Mouse (Mus musculus): ENCODE results near the gene Med13l. TPM values are rescaled to one million over a fixed set of nuclear protein-coding genes. Genes with fewer than 3 reads are reported as not detected.

The Med13l gene
- polyA plus RNA-seq, 1 experiment: 42.8 TPM

DNA sequence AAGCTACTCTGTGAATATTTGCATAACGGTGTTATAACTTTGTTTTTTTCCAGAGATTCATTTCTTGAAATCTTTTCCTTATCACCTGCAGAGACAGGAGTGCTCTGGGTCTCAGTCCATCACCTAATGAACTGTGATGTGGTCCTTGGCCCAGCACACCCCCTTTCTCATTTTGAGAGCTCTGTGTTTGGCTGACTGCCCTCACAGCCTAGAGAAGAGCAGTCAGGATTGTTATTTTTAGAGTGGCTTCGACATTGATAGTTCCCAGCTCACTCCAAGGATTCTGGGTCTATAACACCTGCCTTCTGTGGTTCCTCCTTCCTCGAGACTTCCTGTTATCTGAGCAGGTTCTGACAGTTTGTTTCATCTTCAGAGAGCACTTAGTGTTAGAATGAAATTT, 113.8 kb downstream of the Med13l start:
- Histone ChIP-seq H3K27ac (ENCODE audit: control insufficient read depth, insufficient read depth, low read length) (no peak overlapping the region), H3K36me3 (ENCODE audit: control insufficient read depth, insufficient read depth, low read length) (no peaks in the 10 kb centered on the region), H3K4me3 (ENCODE audit: control insufficient read depth, insufficient read depth, low read length) (no peak overlapping the region), H3K4me1 (replicated peaks; ENCODE audit: control insufficient read depth, insufficient read depth, low read length) (peaks cover 45% of the 10 kb centered on the region), H3K27me3 (ENCODE audit: control insufficient read depth, insufficient read depth, low read length) (no peaks in the 10 kb centered on the region)
- WGBS: 30% methylated on average over 3 of the region's 3 CpGs
- no peak for DNase-seq
- no peak for TF ChIP-seq CTCF (IDR thresholded peaks at IDR 0.05; ENCODE audit: borderline replicate concordance, control insufficient read depth, extremely low read depth, insufficient read depth, low read length, poor library complexity)
- no peak for TF ChIP-seq POLR2A (IDR thresholded peaks at IDR 0.05; ENCODE audit: control insufficient read depth, extremely low read depth, insufficient read depth, low read length, poor library complexity)

GRCm38 (mm10) chr5:118675697-118676096, 115.2 kb downstream of the Med13l start:
- TF ChIP-seq CTCF (IDR thresholded peaks at IDR 0.05; ENCODE audit: borderline replicate concordance, control insufficient read depth, extremely low read depth, insufficient read depth, low read length, poor library complexity) (no peak), POLR2A (IDR thresholded peaks at IDR 0.05; ENCODE audit: control insufficient read depth, extremely low read depth, insufficient read depth, low read length, poor library complexity) (no peak)
- no peaks in the 10 kb centered on the region for H3K27me3 ChIP-seq (ENCODE audit: control insufficient read depth, insufficient read depth, low read length)
- DNase-seq: no peak
- no peak overlapping the region for H3K4me3 ChIP-seq (ENCODE audit: control insufficient read depth, insufficient read depth, low read length)
- peaks cover under 1% of the 10 kb centered on the region; the same call in 1 of the 2 replicates for H3K36me3 ChIP-seq (ENCODE audit: control insufficient read depth, insufficient read depth, low read length)
- WGBS: 92% methylated on average over 3 of the region's 3 CpGs
- H3K4me1 ChIP-seq (replicated peaks; ENCODE audit: control insufficient read depth, insufficient read depth, low read length): peaks cover 47% of the 10 kb centered on the region
- no peak overlapping the region for H3K27ac ChIP-seq (ENCODE audit: control insufficient read depth, insufficient read depth, low read length)

- Histone ChIP-seq H3K36me3 (ENCODE audit: control insufficient read depth, insufficient read depth, low read length) (peaks cover 4% of the 10 kb centered on the region; the same call in 1 of the 2 replicates), H3K4me3 (ENCODE audit: control insufficient read depth, insufficient read depth, low read length) (no peak overlapping the region), H3K27me3 (ENCODE audit: control insufficient read depth, insufficient read depth, low read length) (no peaks in the 10 kb centered on the region), H3K27ac (ENCODE audit: control insufficient read depth, insufficient read depth, low read length) (0 out of 2 replicates have a peak overlapping the region, but pooled peaks have one; percentile 3), H3K4me1 (replicated peaks; ENCODE audit: control insufficient read depth, insufficient read depth, low read length) (peaks cover 47% of the 10 kb centered on the region)
- WGBS: 66% methylated on average over 8 of the region's 8 CpGs
- TF ChIP-seq POLR2A (IDR thresholded peaks at IDR 0.05; ENCODE audit: control insufficient read depth, extremely low read depth, insufficient read depth, low read length, poor library complexity) (no peak), CTCF (IDR thresholded peaks at IDR 0.05; ENCODE audit: borderline replicate concordance, control insufficient read depth, extremely low read depth, insufficient read depth, low read length, poor library complexity) (no peak)
- peak; percentile 49 for DNase-seq
Measured at GRCm38 (mm10) chr5:118676151-118676918, 115.9 kb downstream of the Med13l start.

GRCm38 (mm10) chr5:118679283-118679835, 118.9 kb downstream of the Med13l start:
- 94% methylated on average over 9 of the region's 9 CpGs for WGBS
- Histone ChIP-seq H3K4me1 (replicated peaks; ENCODE audit: control insufficient read depth, insufficient read depth, low read length) (peaks cover 42% of the 10 kb centered on the region), H3K27me3 (ENCODE audit: control insufficient read depth, insufficient read depth, low read length) (no peaks in the 10 kb centered on the region), H3K4me3 (ENCODE audit: control insufficient read depth, insufficient read depth, low read length) (no peak overlapping the region), H3K36me3 (ENCODE audit: control insufficient read depth, insufficient read depth, low read length) (peaks cover 7% of the 10 kb centered on the region; the same call in 1 of the 2 replicates), H3K27ac (ENCODE audit: control insufficient read depth, insufficient read depth, low read length) (no peak overlapping the region)
- TF ChIP-seq POLR2A (IDR thresholded peaks at IDR 0.05; ENCODE audit: control insufficient read depth, extremely low read depth, insufficient read depth, low read length, poor library complexity) (no peak), CTCF (IDR thresholded peaks at IDR 0.05; ENCODE audit: borderline replicate concordance, control insufficient read depth, extremely low read depth, insufficient read depth, low read length, poor library complexity) (no peak)
- DNase-seq: no peak

- WGBS: 98% methylated on average over 13 of the region's 13 CpGs
- Histone ChIP-seq H3K36me3 (ENCODE audit: control insufficient read depth, insufficient read depth, low read length) (peaks cover 7% of the 10 kb centered on the region; the same call in 1 of the 2 replicates), H3K27me3 (ENCODE audit: control insufficient read depth, insufficient read depth, low read length) (no peaks in the 10 kb centered on the region), H3K27ac (ENCODE audit: control insufficient read depth, insufficient read depth, low read length) (no peak overlapping the region), H3K4me3 (ENCODE audit: control insufficient read depth, insufficient read depth, low read length) (no peak overlapping the region), H3K4me1 (replicated peaks; ENCODE audit: control insufficient read depth, insufficient read depth, low read length) (peaks cover 31% of the 10 kb centered on the region)
- TF ChIP-seq CTCF (IDR thresholded peaks at IDR 0.05; ENCODE audit: borderline replicate concordance, control insufficient read depth, extremely low read depth, insufficient read depth, low read length, poor library complexity) (no peak), POLR2A (IDR thresholded peaks at IDR 0.05; ENCODE audit: control insufficient read depth, extremely low read depth, insufficient read depth, low read length, poor library complexity) (no peak)
- no peak for DNase-seq
Measured at GRCm38 (mm10) chr5:118680853-118681252, 120.4 kb downstream of the Med13l start.

DNA sequence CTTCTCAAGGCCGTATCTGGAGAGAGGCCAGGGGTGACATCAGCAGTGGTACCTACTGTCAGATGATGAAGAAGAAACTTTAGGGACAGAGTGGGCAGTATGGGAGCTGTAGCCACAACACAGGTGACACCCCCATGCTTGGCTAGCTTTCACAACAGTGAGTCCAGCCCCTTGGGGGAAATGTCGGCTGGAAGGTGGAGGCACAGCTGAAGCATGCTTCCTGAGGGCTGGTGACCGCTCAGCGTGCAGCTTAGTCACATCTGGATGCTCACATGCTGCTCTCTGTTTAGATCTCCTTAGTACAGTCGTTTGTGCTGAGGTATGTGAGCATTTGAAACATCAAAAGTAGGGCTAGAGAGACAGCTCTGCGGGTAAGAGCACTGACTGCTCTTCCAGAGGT, 121.5 kb downstream of the Med13l start:
- no peak overlapping the region for H3K4me3 ChIP-seq (ENCODE audit: control insufficient read depth, insufficient read depth, low read length)

More for the DNA sequence above, 121.5 kb downstream of the Med13l start:
- peaks cover 7% of the 10 kb centered on the region; the same call in 1 of the 2 replicates for H3K36me3 ChIP-seq (ENCODE audit: control insufficient read depth, insufficient read depth, low read length)
- WGBS: 97% methylated on average over 6 of the region's 6 CpGs
- TF ChIP-seq CTCF (IDR thresholded peaks at IDR 0.05; ENCODE audit: borderline replicate concordance, control insufficient read depth, extremely low read depth, insufficient read depth, low read length, poor library complexity) (no peak), POLR2A (IDR thresholded peaks at IDR 0.05; ENCODE audit: control insufficient read depth, extremely low read depth, insufficient read depth, low read length, poor library complexity) (no peak)
- peaks cover 22% of the 10 kb centered on the region for H3K4me1 ChIP-seq (replicated peaks; ENCODE audit: control insufficient read depth, insufficient read depth, low read length)
- no peak overlapping the region for H3K27ac ChIP-seq (ENCODE audit: control insufficient read depth, insufficient read depth, low read length)
- DNase-seq: no peak
- H3K27me3 ChIP-seq (ENCODE audit: control insufficient read depth, insufficient read depth, low read length): no peaks in the 10 kb centered on the region
